Comparison of ENCODE assay signal across 16 mouse cellular contexts in genomic region chr7:66448304-66448703, GRCm38 (mm10). TPM values are rescaled to one million over a fixed set of nuclear protein-coding genes. Genes with fewer than 3 reads are reported as not detected.
"Had no signal": no experiment of that assay in that cellular context is flagged by ENCODE, and none has a peak within 500 bp of the region (broad histone marks: within the 10 kb centered on the region; RNA-seq: fewer than 3 reads in every experiment).

No protein-coding gene starts in this region.

- H3K27me3 ChIP-seq: kidney, embryonic 15.5 days; lung, embryonic 15.5 days; midbrain, embryonic 13.5 days had no signal

- H3K9me3 ChIP-seq: kidney, embryonic 15.5 days; limb, embryonic 10.5 days; liver, embryonic 15.5 days; lung, embryonic 15.5 days; midbrain, embryonic 13.5 days; neural tube, embryonic 15.5 days had no signal

- DNase-seq: kidney, adult 2 months; kidney, postnatal 14 days; lung, postnatal 14 days; right cerebral cortex, postnatal 4 days; spleen, adult 18-20 months; thymus, adult 18-20 months; thymus, postnatal 14 days had no signal

- H3K27ac ChIP-seq: kidney, embryonic 15.5 days; left cerebral cortex, adult 2 months; liver, embryonic 15.5 days; lung, embryonic 15.5 days; macrophage; midbrain, embryonic 13.5 days; neural tube, embryonic 15.5 days had no signal

- H3K4me2 ChIP-seq: liver, embryonic 15.5 days; lung, embryonic 15.5 days; midbrain, embryonic 13.5 days; neural tube, embryonic 15.5 days had no signal

- H3K36me3 ChIP-seq: kidney, embryonic 15.5 days; limb, embryonic 10.5 days; liver, embryonic 15.5 days; lung, embryonic 15.5 days; midbrain, embryonic 13.5 days; neural tube, embryonic 15.5 days had no signal

- H3K9ac ChIP-seq: kidney, embryonic 15.5 days; liver, embryonic 15.5 days; lung, embryonic 15.5 days; midbrain, embryonic 13.5 days; neural tube, embryonic 15.5 days had no signal

- H3K4me3 ChIP-seq: kidney, embryonic 15.5 days; left cerebral cortex, adult 2 months; limb, embryonic 10.5 days; liver, embryonic 15.5 days; lung, embryonic 15.5 days; midbrain, embryonic 13.5 days; myocyte; neural tube, embryonic 15.5 days had no signal

- ATAC-seq: midbrain, embryonic 13.5 days had no signal

RNA-seq across cellular contexts. Expression of gene Aldh1a3, which starts 21.0 kb away (rescaled TPM):
- polyA plus RNA-seq: macrophage had no signal
